ENCODE assay signal across 8 mouse cellular contexts in genomic region chr6:100704574-100705365, GRCm38 (mm10). TPM values are rescaled to one million over a fixed set of nuclear protein-coding genes. Genes with fewer than 3 reads are reported as not detected.
DNase-seq lines count a peak whose midpoint lies in the region; ATAC-seq and TF ChIP-seq lines count a peak whose summit lies in the region.

Gxylt2 (plus strand) TSS chr6:100704734.

- peak; percentile 14 for DNase-seq in kidney, adult 18-20 months
- DNase-seq in kidney, adult 8-10 months: no peak
- peak; percentile 59 for DNase-seq in embryo, embryonic 11.5 days (ENCODE audit: low read depth, low spot score)
- peak; percentile 84 for DNase-seq in heart, embryonic 10.5 days (ENCODE audit: low spot score)
- DNase-seq in kidney, postnatal 0 days (ENCODE audit: low spot score): peak; percentile 87
- DNase-seq in ovary, postnatal 36 days (ENCODE audit: low spot score): peak; percentile 62
- DNase-seq in T-cell, adult 2 months (ENCODE audit: low spot score): no peak

- no peaks in the 10 kb centered on the region for H3K36me3 ChIP-seq in heart, embryonic 10.5 days
- no peaks in the 10 kb centered on the region for H3K36me3 ChIP-seq in kidney, postnatal 0 days (ENCODE audit: insufficient read depth, low read length)
- no peaks in the 10 kb centered on the region for H3K36me3 ChIP-seq in liver, embryonic 15.5 days (replicated peaks)

- H3K4me3 ChIP-seq in heart, embryonic 10.5 days: peak within 1 kb of the TSS; percentile 80
- H3K4me3 ChIP-seq in kidney, postnatal 0 days (replicated peaks; ENCODE audit: low read depth, low read length): peak within 1 kb of the TSS; percentile 61
- H3K4me3 ChIP-seq in liver, embryonic 15.5 days (replicated peaks): peak within 1 kb of the TSS; percentile 35

- no peaks in the 10 kb centered on the region for H3K9me3 ChIP-seq in heart, embryonic 10.5 days
- H3K9me3 ChIP-seq in kidney, postnatal 0 days (replicated peaks; ENCODE audit: low read length): no peaks in the 10 kb centered on the region
- no peaks in the 10 kb centered on the region for H3K9me3 ChIP-seq in liver, embryonic 15.5 days (replicated peaks)

- TF ChIP-seq CTCF in kidney, postnatal 0 days (IDR thresholded peaks at IDR 0.05; ENCODE audit: low read depth): no peak

- peaks cover 35% of the 10 kb centered on the region for H3K27me3 ChIP-seq in heart, embryonic 10.5 days (ENCODE audit: insufficient read depth, poor library complexity, severe bottlenecking)
- 0 out of 2 replicates have a peak, but pooled peaks cover 5% of the 10 kb centered on the region for H3K27me3 ChIP-seq in kidney, postnatal 0 days (ENCODE audit: insufficient read depth, low read length)
- H3K27me3 ChIP-seq in liver, embryonic 15.5 days: peaks cover 50% of the 10 kb centered on the region

- WGBS in heart, embryonic 10.5 days: under 1% methylated on average over 76 of the region's 77 CpGs
- WGBS in kidney, postnatal 0 days: under 1% methylated on average over 77 of the region's 77 CpGs
- WGBS in liver, embryonic 15.5 days (ENCODE audit: insufficient replicate concordance): 2% methylated on average over 77 of the region's 77 CpGs

- peak within 1 kb of the TSS; percentile 67 for H3K9ac ChIP-seq in kidney, postnatal 0 days (ENCODE audit: low read depth, low read length)
- no peak within 1 kb of the TSS for H3K9ac ChIP-seq in liver, embryonic 15.5 days

- H3K4me2 ChIP-seq in kidney, postnatal 0 days (ENCODE audit: low read length): peak within 1 kb of the TSS; percentile 98
- H3K4me2 ChIP-seq in liver, embryonic 15.5 days: peak within 1 kb of the TSS; percentile 57

- ATAC-seq in kidney, postnatal 0 days (replicated peaks; ENCODE audit: low FRiP score, low read depth): peak; percentile 90
- no peak for ATAC-seq in liver, embryonic 15.5 days (ENCODE audit: insufficient read depth)

- peak within 1 kb of the TSS; percentile 84 for H3K27ac ChIP-seq in heart, embryonic 10.5 days
- H3K27ac ChIP-seq in kidney, postnatal 0 days: peak within 1 kb of the TSS; percentile 42; the same call in 1 of the 2 replicates
- H3K27ac ChIP-seq in liver, embryonic 15.5 days (replicated peaks): no peak within 1 kb of the TSS

- peaks cover 14% of the 10 kb centered on the region for H3K4me1 ChIP-seq in heart, embryonic 10.5 days
- H3K4me1 ChIP-seq in kidney, postnatal 0 days (replicated peaks; ENCODE audit: insufficient read depth, low read length): peaks cover 12% of the 10 kb centered on the region; the same call in 1 of the 2 replicates
- H3K4me1 ChIP-seq in liver, embryonic 15.5 days (replicated peaks): 0 out of 2 replicates have a peak, but pooled peaks cover 2% of the 10 kb centered on the region

RNA-seq across cellular contexts. Expression of gene Gxylt2, which starts in this region (rescaled TPM):
- polyA plus RNA-seq in heart, embryonic 10.5 days (2016; fragmentation: Nextera tagmentation; extraction: Ambion mirVana): 0.74 and 1.3 TPM in 2 replicates
- polyA plus RNA-seq in kidney, postnatal 0 days (2015; fragmentation: Nextera tagmentation; extraction: Ambion mirVana): 7.9 and 9.9 TPM in 2 replicates
- 0.06 and 0.14 TPM in 2 replicates for polyA plus RNA-seq in liver, embryonic 15.5 days (2015; fragmentation: Nextera tagmentation; extraction: Ambion mirVana)

Comparison
In these comparisons a context has a peak if more than half of its experiments do, and no peak if none do; other contexts are left out.
1. DNase-seq: peak in kidney, adult 18-20 months (single experiment), embryo, embryonic 11.5 days (single experiment), heart, embryonic 10.5 days (single experiment), kidney, postnatal 0 days (single experiment) and ovary, postnatal 36 days (single experiment); none in kidney, adult 8-10 months (0 of 2) and T-cell, adult 2 months (single experiment).
2. Peak in every context shown above with its lines, with median percentiles within 50 percentile points of each other: H3K4me3 ChIP-seq.